Mouse (Mus musculus) urinary bladder, postnatal 25 days (tissue): ENCODE data around the gene Spats1.

Experiments used
- DNase-seq: peaks from one replicate; pipeline ENCODE4 v3.0.0; 2022; ENCODE audit warnings: low spot score

Gene Spats1

DNA sequence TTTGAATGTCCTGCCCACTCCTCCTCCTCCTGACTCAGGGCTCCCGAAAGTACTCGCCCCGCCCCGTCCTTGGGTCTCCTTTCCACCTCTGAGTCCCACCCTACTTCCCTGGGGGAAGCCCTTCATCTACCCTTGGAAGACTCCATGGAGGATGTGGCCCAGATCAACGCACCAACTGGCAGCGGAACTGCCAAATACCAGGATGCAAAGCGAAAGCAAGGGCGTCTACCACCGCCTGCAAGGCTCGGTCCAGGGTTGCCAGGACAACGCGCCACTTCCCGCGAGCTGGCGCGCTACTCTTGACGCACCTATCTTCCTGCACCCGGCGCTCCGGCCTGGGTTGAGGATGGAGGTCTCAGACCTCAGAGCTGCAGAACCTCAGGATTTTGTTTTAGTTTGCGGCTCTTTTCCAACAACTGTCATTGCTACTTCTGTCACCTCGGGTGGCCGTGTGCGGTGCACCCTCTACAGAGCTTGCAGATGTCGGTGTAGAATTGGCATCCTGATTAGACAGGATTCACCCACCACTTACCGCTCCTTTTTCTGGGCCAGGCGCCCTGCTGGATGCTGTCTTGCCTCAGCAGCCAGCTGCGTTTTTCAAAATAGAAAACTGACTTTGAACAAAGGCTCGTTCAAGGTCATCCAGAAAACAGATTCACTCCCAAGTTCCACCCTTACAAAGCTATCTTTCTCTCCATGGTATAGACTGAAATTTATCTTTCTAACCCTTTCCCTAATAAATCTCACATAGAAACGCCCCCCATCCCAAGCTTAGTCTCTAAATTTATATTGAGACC lies at the start of gene Spats1:
TSS of gene Spats1 (minus strand) at position 747 of the 797 bp plus-strand sequence.
- peak; percentile 24 for DNase-seq

DNA sequence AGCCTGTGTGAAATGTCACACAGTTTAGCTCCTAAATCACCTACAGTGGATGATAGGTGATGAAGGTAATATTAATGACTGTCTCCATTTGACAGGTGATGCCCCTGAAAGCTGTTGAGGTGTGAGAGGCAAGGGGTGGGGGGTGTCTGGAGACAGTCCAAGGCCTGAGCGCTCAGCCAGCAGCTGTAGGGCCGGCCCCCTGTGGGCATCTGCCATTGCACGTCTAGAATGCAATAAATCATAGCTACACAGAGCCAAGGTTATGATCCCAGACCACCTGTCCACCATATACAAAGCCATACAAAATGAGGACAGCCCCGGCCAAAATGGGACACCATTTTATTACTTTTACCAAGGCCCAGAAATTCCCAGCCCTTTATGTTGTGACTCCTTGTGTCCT lies 49.7 kb upstream of the Spats1 start:
- no peak for DNase-seq

- no peak for DNase-seq
Measured at GRCm38 (mm10) chr17:45523263-45523662, 48.0 kb upstream of the Spats1 start, which contains the start of gene Tcte1. Gene Tcte1, plus strand, starts transcription at chr17:45523434.

DNA sequence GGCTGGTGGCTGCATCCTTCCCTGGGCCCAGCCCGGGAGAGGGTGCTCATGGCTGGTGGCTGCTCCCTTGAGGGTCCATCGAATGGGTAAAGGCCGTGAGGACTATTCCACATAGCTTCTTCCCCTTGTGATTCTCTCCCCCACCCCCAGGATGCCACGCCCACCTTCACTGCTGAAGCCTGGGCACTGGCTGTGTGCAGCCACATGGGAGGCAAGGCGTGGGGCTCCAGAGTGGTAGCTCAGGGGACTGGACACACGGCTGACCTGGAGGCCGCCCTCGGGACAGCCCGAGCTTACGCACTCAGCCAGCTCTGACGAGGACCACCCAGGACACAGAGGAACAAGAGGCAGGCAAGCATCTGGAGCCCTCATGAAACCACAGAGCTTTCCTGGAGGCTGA lies 44.9 kb upstream of the Spats1 start:
- DNase-seq: no peak

DNA sequence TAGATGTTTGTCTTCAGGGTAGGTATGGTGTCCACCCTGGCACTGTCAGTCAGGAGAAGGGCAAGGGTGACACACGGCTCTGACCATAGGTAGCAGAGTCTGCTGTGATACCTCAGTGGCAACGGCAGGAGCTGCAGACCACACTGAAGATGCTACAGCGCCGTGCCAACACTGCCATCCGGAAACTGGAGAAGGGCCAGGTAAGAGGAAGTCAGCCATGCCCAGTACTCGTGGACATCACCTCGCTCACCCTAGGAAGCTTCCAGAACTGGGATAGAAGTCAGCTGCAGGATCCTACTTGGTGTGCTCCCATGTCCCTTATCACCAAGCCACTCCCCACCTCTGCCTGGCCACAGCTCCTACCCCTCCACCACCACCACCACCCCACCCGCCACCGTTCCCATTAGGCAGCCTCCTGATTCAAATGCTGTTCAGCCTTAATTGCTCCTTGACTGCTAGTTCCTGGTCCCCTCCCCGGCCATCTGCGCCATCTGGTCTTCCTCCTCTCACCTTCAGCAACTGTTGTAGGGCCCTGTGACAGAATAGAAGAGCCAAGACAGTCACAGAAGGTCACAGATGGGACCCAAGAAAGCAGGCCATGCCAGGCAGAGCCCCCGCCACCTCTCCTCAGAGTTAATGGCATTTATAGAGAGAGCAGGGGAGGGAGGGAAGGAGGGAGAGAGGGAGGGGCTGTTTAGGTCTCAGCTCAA lies 43.7 kb upstream of the Spats1 start:
- DNase-seq: no peak

- DNase-seq: no peak
Measured at GRCm38 (mm10) chr17:45517549-45518215, 42.5 kb upstream of the Spats1 start.

DNA sequence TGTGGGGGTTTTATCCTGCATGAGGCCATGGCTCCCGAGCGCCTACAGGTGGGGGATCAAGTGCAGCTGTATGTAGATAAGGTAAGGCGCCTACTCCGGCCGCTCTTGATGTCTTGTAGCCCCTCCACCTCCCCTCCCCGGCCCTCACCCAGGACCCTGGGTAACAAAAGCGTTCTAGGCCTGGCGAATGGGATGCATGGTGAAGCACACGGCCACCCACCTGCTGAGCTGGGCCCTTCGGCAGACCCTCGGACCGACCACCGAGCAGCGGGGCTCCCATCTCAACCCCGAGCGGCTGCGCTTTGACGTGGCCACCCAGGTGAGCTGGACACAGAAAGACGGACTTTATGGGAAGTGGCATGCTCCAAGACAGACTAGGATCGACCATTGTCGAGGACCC lies 41.9 kb upstream of the Spats1 start:
- no peak for DNase-seq

GRCm38 (mm10) chr17:45516488-45516887 lies 41.3 kb upstream of the Spats1 start:
- peak; percentile 71 for DNase-seq

DNA sequence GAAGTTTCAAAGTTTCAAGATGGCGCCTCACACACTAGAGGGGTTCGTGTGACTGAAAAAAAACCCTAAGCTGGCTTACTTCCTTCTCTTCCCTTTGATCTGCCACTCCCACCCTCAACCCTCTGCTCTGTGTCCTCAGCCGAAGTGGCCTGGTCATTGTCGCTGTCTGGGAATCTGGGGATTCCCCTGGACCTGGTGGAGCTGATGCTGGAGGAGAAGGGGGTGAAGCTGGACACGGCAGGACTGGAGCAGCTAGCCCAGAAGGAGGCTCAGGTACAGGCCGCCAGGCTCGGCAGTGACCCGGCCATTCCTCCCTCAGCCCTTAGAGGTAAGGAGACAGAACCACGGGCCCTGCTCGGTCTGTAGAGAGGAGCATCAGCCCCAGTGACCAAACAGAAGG lies 40.6 kb upstream of the Spats1 start:
- DNase-seq: no peak

DNA sequence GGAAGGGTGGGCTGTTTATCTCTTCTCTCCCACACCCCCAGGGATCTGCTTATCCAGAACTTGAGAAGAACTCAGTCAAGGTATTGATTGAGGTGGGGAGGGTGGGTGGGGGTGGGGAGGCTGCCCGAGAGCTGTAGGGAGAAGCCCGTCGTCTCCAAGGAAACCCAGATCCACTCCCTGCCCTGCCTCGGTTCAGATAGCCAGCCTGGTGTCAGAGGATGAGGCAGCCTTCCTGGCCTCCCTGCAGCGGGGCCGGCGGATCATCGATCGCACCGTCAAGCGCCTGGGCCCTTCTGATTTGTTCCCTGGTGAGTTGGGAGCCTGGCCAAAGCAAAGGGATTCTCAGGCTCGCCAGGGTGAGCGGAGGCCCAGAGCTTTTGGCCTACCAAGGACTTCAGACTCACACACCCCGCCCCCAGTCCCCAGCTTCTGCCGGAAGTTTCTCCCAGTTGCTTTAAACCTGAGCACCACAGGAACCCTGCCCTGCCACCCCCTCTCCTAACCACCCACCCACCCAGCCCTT lies 40.0 kb upstream of the Spats1 start:
- no peak for DNase-seq

- no peak for DNase-seq
Measured at GRCm38 (mm10) chr17:45511757-45512156, 36.5 kb upstream of the Spats1 start.

GRCm38 (mm10) chr17:45510871-45511270 lies 35.7 kb upstream of the Spats1 start:
- DNase-seq: no peak

DNA sequence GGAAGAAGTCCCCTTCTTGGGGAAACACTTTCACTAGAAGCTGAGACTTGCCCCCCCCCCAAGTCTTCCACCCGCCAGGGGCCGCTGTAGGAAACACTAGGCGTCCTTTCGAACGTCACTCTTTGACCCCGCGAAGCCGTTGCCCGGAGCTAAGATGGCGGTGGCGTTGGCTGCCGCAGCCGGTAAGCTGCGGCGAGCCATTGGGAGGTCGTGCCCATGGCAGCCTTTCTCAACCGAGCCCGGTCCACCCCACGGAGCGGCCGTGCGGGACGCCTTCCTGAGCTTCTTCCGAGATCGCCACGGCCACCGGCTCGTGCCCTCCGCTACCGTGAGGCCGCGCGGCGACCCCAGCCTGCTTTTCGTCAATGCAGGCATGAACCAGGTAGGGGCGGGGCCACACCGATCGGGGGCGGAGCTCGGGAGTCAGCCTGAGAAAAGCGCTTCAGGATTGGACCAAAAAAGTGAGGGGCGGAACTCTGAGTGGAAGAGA lies 31.5 kb upstream of the Spats1 start, which contains the start of gene Aars2:
TSS of gene Aars2 (plus strand) at position 142 of the 490 bp plus-strand sequence.
- peak; percentile 94 for DNase-seq

- no peak for DNase-seq
Measured at GRCm38 (mm10) chr17:45505941-45506465, 30.8 kb upstream of the Spats1 start.

- DNase-seq: no peak
Measured at GRCm38 (mm10) chr17:45503301-45503973, 28.2 kb upstream of the Spats1 start.

- DNase-seq: no peak
Measured at GRCm38 (mm10) chr17:45502324-45502723, 27.1 kb upstream of the Spats1 start.

GRCm38 (mm10) chr17:45500981-45501380 lies 25.8 kb upstream of the Spats1 start:
- no peak for DNase-seq

DNA sequence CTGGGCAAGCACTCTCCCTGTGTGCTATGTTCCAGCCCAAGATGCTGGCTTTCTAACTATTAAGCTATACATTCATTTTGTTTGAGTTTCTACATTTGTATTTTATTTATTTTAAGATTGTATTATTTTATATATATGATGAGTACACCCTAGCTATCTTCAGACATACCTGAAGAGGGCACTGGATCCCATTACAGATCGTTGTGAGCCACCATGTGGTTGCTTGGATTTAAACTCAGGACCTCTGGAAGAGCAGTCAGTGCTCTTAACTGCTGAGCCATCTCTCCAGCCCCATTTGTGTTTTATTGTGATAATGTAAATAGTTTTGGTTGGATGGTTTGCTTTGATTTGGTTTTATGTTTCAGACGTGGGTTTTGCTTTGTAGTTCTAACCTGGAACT lies 24.3 kb upstream of the Spats1 start:
- no peak for DNase-seq

GRCm38 (mm10) chr17:45498397-45498796 lies 23.2 kb upstream of the Spats1 start:
- no peak for DNase-seq

DNA sequence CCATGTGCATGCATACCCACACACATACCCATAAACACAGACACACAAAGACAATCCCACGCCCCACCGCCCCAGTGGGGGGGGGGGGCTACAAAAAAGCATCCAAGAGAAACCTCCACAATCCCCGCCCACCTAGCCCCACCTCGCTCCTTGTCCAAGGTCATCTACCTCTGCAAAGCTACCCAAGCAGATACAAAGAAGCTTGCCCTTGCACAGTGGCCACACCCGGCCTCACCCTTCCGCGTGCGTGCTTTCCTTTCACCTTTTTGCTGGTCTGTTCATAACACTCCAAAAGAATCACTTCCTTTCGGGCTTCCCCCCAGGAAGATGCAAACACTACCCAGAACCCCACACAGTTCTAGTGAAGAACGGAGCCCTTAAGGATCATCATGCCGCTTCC lies 20.2 kb upstream of the Spats1 start:
- DNase-seq: no peak

- DNase-seq: no peak
Measured at GRCm38 (mm10) chr17:45490532-45491154, 15.4 kb upstream of the Spats1 start.
